Mouse (Mus musculus) embryonic facial prominence, embryonic 12.5 days (tissue): ENCODE measurements around the gene BC107364. TPM values are rescaled to one million over a fixed set of nuclear protein-coding genes. Genes with fewer than 3 reads are reported as not detected.

Experiments
- polyA plus RNA-seq: library from polyadenylated mRNA; unstranded; fragments of >200 nt; fragmentation: Nextera tagmentation; extraction: Ambion mirVana; gene quantifications from 2 replicates; pipeline ENCODE4 v1.2.1, GENCODE M21; 2016

BC107364 gene
- polyA plus RNA-seq, 1 experiment from 2014 or later = 0.26 TPM

Other genes with a start within 250 kb of the BC107364 start
- 52.6 and 53.3 TPM in 2 replicates for gene Bola1, start 232.6 kb downstream of the BC107364 start, polyA plus RNA-seq
- 1.5 and 1.6 TPM in 2 replicates for gene Hist2h2ab, start 232.4 kb downstream of the BC107364 start, polyA plus RNA-seq
- 12.2 and 12.5 TPM in 2 replicates for gene Hist2h2ac, start 231.4 kb downstream of the BC107364 start, polyA plus RNA-seq
- gene Hist2h2be, start 231.2 kb downstream of the BC107364 start, polyA plus RNA-seq = 10.6 and 11.7 TPM in 2 replicates
- gene Hist2h3c2, start 213.2 kb downstream of the BC107364 start, polyA plus RNA-seq = 7.1 and 8.2 TPM in 2 replicates
- 45.4 and 60.5 TPM in 2 replicates for gene Hist2h2aa2, start 212.0 kb downstream of the BC107364 start, polyA plus RNA-seq
- gene Hist2h2aa1, start 206.8 kb downstream of the BC107364 start, polyA plus RNA-seq = 19.8 and 19.9 TPM in 2 replicates
- 0.83 TPM in 1 of 2 replicates, not detected in the other for gene Hist2h3c1, start 205.6 kb downstream of the BC107364 start, polyA plus RNA-seq
- gene Hist2h4, start 189.0 kb downstream of the BC107364 start, polyA plus RNA-seq = 13.6 and 17.2 TPM in 2 replicates
- gene Hist2h3b, start 183.7 kb downstream of the BC107364 start, polyA plus RNA-seq = 92.4 and 92.9 TPM in 2 replicates
- 22.1 and 22.4 TPM in 2 replicates for gene Hist2h2bb, start 182.6 kb downstream of the BC107364 start, polyA plus RNA-seq
- gene Fcgr1, start 158.3 kb downstream of the BC107364 start, polyA plus RNA-seq = 0.84 and 1.6 TPM in 2 replicates
- gene Hfe2, start 72.9 kb upstream of the BC107364 start, polyA plus RNA-seq = 3.2 and 4.0 TPM in 2 replicates
- gene Txnip, start 105.7 kb upstream of the BC107364 start, polyA plus RNA-seq = 75.8 and 80.8 TPM in 2 replicates
- gene Gm16253, start 124.7 kb upstream of the BC107364 start, polyA plus RNA-seq = 2.1 and 2.4 TPM in 2 replicates
- 49.8 and 52.1 TPM in 2 replicates for gene Polr3gl, start 141.9 kb upstream of the BC107364 start, polyA plus RNA-seq
- 2.1 and 2.3 TPM in 2 replicates for gene Ankrd34a, start 144.3 kb upstream of the BC107364 start, polyA plus RNA-seq
- gene Lix1l, start 148.8 kb upstream of the BC107364 start, polyA plus RNA-seq = 6.8 and 8.1 TPM in 2 replicates
- gene Rbm8a, start 177.6 kb upstream of the BC107364 start, polyA plus RNA-seq = 167 and 172 TPM in 2 replicates
- gene Pex11b, start 183.1 kb upstream of the BC107364 start, polyA plus RNA-seq = 54.6 and 55.0 TPM in 2 replicates
- 0.10 and 0.13 TPM in 2 replicates for gene Gm42957, start 183.2 kb upstream of the BC107364 start, polyA plus RNA-seq
- 0.81 and 0.95 TPM in 2 replicates for gene Itga10, start 193.3 kb upstream of the BC107364 start, polyA plus RNA-seq
- 0.92 and 1.1 TPM in 2 replicates for gene Ankrd35, start 217.8 kb upstream of the BC107364 start, polyA plus RNA-seq
- gene Pias3, start 244.1 kb upstream of the BC107364 start, polyA plus RNA-seq = 77.4 and 77.5 TPM in 2 replicates